ENCODE assay signal across 21 mouse cellular contexts in genomic region chr2:102144311-102144710, GRCm38 (mm10). TPM values are rescaled to one million over a fixed set of nuclear protein-coding genes. Genes with fewer than 3 reads are reported as not detected.
DNase-seq lines count a peak whose midpoint lies in the region; ATAC-seq and TF ChIP-seq lines count a peak whose summit lies in the region.
"Had no signal": no experiment of that assay in that cellular context is flagged by ENCODE, and none has a peak within 500 bp of the region (broad histone marks: within the 10 kb centered on the region; RNA-seq: fewer than 3 reads in every experiment).

No protein-coding gene starts in this region.

- H3K9ac ChIP-seq in liver, embryonic 12.5 days, result no peak overlapping the region
- H3K9ac ChIP-seq: embryonic facial prominence, embryonic 12.5 days; forebrain, embryonic 13.5 days; forebrain, embryonic 15.5 days; forebrain, postnatal 0 days had no signal

- H3K4me2 ChIP-seq in liver, embryonic 12.5 days, result no peak overlapping the region
- H3K4me2 ChIP-seq: embryonic facial prominence, embryonic 12.5 days; forebrain, embryonic 13.5 days; forebrain, embryonic 15.5 days had no signal

- 83% methylated on average over 1 of the region's 1 CpGs for WGBS in liver, embryonic 12.5 days (ENCODE audit: insufficient replicate concordance)

- peak overlapping the region; percentile 36; the same call in 1 of the 2 replicates for H3K27ac ChIP-seq in layer of hippocampus, adult 2 months
- H3K27ac ChIP-seq in liver, embryonic 12.5 days, result no peak overlapping the region
- H3K27ac ChIP-seq: embryonic facial prominence, embryonic 10.5 days; embryonic facial prominence, embryonic 12.5 days; forebrain, embryonic 13.5 days; forebrain, embryonic 15.5 days had no signal

- ATAC-seq in granulocyte monocyte progenitor cell, adult 5-6 weeks (replicated peaks; ENCODE audit: poor library complexity, severe bottlenecking), result peak; percentile 62
- peak; percentile 67 for ATAC-seq in megakaryocyte progenitor cell, adult 5-6 weeks (replicated peaks; ENCODE audit: poor library complexity)
- ATAC-seq in liver, embryonic 12.5 days, result no peak
- ATAC-seq: activated CD4-positive, CD25-positive, alpha-beta regulatory T cell, adult 4 months; forebrain, embryonic 13.5 days; forebrain, embryonic 15.5 days; forebrain, postnatal 0 days; Patski had no signal

- H3K9me3 ChIP-seq in liver, embryonic 12.5 days (replicated peaks), result no peaks in the 10 kb centered on the region
- H3K9me3 ChIP-seq: embryonic facial prominence, embryonic 10.5 days; embryonic facial prominence, embryonic 12.5 days; forebrain, embryonic 13.5 days; forebrain, embryonic 15.5 days had no signal

- no peak for TF ChIP-seq CTCF in layer of hippocampus, adult 2 months (conservative IDR thresholded peaks at IDR 0.05)

- H3K36me3 ChIP-seq in liver, embryonic 12.5 days, result no peaks in the 10 kb centered on the region
- H3K36me3 ChIP-seq: embryonic facial prominence, embryonic 12.5 days; forebrain, embryonic 15.5 days had no signal

- no peak for DNase-seq in layer of hippocampus, adult 2 months (ENCODE audit: low spot score in 2 of 2)
- DNase-seq in layer of hippocampus, postnatal 36 days, result no peak
- peak; percentile 55 for DNase-seq in 416B (ENCODE audit: low read depth)
- no peak for DNase-seq in kidney, postnatal 14 days
- DNase-seq: adrenal gland, adult 8-10 months; adrenal gland, postnatal 14 days; cerebellum, adult 11-12 months; cerebellum, adult 2 months; cerebellum, adult 9-10 months; cerebellum, postnatal 10 days; cerebellum, postnatal 25 days; forebrain, postnatal 0 days had no signal

- H3K27me3 ChIP-seq in liver, embryonic 12.5 days (replicated peaks), result no peaks in the 10 kb centered on the region
- H3K27me3 ChIP-seq: embryonic facial prominence, embryonic 12.5 days; forebrain, embryonic 13.5 days; forebrain, embryonic 15.5 days; Patski had no signal

- 0 out of 2 replicates have a peak, but pooled peaks cover 3% of the 10 kb centered on the region for H3K4me1 ChIP-seq in liver, embryonic 12.5 days

- H3K4me3 ChIP-seq in layer of hippocampus, adult 2 months, result no peak overlapping the region
- H3K4me3 ChIP-seq in liver, embryonic 12.5 days, result no peak overlapping the region
- H3K4me3 ChIP-seq: embryonic facial prominence, embryonic 10.5 days; embryonic facial prominence, embryonic 12.5 days; forebrain, embryonic 13.5 days; forebrain, embryonic 15.5 days had no signal

RNA-seq across cellular contexts. Expression of gene Ldlrad3, which starts 41.9 kb away (rescaled TPM):
- 10 to 100 TPM in 1 of 2 experiments, 1 to 10 TPM in 1; 9.3 to 11.2 TPM for total RNA-seq in layer of hippocampus, adult 2 months (2021)
- 1 to 10 TPM; 9.3 to 9.4 TPM for total RNA-seq in layer of hippocampus, postnatal 36 days (2021)
- total RNA-seq in granulocyte monocyte progenitor cell, adult 5-6 weeks (2014; fragmentation: Nextera tagmentation), result 21.6 and 25.7 TPM in 2 replicates
- 30.3 and 30.6 TPM in 2 replicates for total RNA-seq in granulocyte monocyte progenitor cell, adult 5-6 weeks (2017)
- total RNA-seq in megakaryocyte progenitor cell, adult 5-6 weeks (2015), result 26.4 and 27.0 TPM in 2 replicates
- 20.7 and 21.0 TPM in 2 replicates for total RNA-seq in megakaryocyte progenitor cell, adult 5-6 weeks (2017)
- polyA plus RNA-seq in liver, embryonic 12.5 days (2016; fragmentation: Nextera tagmentation; extraction: Ambion mirVana), result 7.6 and 8.2 TPM in 2 replicates
